Mouse (Mus musculus): ENCODE measurements around the gene Umad1.

Gene Umad1

GRCm38 (mm10) chr6:8259004-8259666 lies at the start of gene Umad1, which contains the start of the genes Rpa3 and Gm45062:
Gene Umad1 (plus strand): TSS chr6:8259288.
Gene Rpa3 (minus strand): TSS chr6:8259173.
Gene Gm45062 (plus strand): TSS chr6:8259450.
- DNase-seq (ENCODE audit: low read depth), result peak; percentile 98

DNA sequence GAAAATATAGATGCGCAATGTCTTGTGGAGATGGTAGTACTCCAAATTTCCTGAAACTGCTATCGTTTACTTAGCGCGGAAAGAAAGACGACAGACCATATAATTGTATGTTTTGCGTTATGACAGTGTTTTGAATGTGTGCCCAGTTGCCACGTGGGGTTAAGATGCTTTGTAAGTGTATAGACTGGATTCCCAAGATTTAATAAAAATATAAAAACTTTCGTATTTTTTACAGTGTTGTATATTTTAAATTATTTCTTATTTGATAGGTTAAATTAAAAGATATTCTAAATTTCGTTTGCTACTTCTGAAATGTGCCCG lies 49.3 kb upstream of the Umad1 start:
- DNase-seq (ENCODE audit: low read depth), result no peak

DNA sequence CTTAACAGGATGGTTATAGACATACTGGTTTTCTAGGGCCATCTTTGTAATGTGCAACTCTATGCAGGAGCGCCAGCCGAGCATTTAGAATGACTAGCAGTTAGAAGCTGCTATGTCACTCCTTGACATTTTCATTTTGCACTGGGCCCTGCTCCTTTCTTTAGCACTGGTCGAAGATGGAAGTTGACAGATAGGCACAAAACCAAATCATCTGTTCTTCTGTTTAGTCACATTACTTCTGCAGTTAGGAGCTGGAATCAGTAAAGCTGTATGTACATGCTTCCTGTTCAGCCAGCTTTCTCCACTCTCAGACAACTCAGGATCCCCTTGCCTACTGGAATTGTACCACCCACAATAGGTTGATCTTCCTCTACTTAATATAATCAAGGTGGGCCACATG lies 48.4 kb upstream of the Umad1 start:
- DNase-seq (ENCODE audit: low read depth), result peak; percentile 28

DNA sequence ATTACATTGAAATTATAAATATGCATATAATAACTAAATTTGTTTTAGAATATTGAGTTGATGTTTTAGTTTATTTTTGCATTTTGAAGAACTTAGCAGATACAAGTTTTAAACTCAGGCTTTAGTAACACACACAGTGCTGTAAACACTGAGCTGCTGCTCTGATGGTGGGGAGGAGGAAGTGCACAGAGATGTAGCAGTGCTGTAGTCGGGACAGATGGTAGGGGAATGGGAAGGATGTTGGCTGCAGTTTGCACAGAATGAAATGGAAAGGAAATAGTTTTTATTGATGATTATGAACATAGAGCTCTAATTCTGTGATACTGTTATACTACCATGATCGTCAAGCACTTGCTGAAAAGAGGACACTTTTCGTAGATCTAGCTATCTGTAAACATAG lies 32.1 kb upstream of the Umad1 start:
- no peak for DNase-seq (ENCODE audit: low read depth)

GRCm38 (mm10) chr6:8228596-8228995 lies 30.5 kb upstream of the Umad1 start:
- no peak for DNase-seq (ENCODE audit: low read depth)

- DNase-seq (ENCODE audit: low read depth), result peak; percentile 55
These were observed 772 bp upstream of the Umad1 start for GRCm38 (mm10) chr6:8258316-8258715.

DNA sequence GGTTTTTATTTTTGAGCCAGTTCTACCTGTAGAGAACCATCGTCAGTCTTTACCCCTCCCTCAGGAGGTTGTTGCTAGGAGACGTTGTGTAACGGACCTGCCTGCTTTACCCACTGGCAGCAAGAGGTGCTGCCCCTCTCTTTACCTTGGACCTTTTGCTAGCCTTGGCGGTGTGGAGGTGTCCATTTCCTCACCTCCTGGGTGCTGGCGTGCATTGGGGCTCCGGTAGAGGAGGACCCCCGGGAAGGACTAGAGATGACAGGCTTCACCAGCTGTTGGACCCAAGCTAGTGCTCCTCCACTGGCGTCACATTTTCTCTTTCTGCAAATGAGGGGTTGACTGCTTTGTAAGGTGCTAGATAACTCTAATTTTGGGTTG lies 568 bp downstream of the Umad1 start:
- no peak for DNase-seq (ENCODE audit: low read depth)

- DNase-seq (ENCODE audit: low read depth), result no peak
These were observed 12.0 kb downstream of the Umad1 start for GRCm38 (mm10) chr6:8271047-8271446.

DNA sequence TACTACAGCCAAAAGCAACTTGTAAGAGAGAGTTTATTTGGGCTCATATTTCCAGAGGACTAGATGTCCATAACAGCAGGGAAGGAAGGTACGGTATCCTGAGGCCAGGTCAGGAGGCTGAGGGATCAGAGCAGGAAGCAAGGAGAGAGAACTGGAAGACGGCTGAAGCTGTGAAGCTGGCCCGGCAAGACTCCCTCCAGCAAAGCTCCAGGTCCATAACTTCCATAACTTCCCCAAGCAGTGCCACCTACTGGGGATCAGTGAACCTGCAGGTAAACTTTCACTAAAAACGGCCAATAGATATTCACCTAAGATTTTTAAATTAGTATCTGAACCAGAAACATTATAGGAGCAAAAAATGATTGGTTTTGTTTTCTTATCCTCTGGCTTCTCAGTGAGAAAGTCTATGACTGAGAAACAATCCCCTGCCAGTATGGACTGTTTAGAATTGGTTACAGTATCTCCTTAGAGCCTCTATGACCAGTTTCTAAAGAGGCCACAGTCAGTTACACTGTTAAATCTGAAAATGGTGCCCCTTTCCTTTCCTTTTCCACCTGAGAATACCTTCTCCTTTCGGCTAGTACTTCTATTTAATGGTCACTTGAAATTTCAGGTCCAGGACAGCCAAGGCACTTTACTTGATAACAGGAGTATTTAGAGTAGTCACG lies 15.4 kb downstream of the Umad1 start:
- DNase-seq (ENCODE audit: low read depth), result peak; percentile 75

GRCm38 (mm10) chr6:8275098-8275497 lies 16.0 kb downstream of the Umad1 start:
- DNase-seq (ENCODE audit: low read depth), result peak; percentile 86

DNA sequence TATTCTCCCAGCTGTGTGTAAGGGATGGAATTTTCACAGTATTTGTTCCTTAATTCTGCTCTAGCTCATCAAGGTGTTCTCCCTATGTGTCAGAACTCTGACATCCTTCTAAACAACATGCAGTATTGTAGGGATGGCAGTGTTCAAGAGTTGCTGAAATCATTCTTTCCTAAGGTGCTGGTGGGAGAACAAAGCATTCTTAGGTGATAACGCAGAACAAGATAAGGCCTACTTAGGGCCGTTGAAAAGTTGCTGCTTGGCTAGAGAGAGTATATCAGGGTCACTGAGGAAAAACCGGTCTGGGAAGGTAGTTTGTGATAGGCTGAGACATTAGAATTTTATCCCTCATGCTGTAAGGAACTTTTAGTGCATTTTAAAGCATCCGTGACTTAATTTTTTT lies 17.3 kb downstream of the Umad1 start:
- no peak for DNase-seq (ENCODE audit: low read depth)

- peak; percentile 40 for DNase-seq (ENCODE audit: low read depth)
These were observed 19.4 kb downstream of the Umad1 start for GRCm38 (mm10) chr6:8278426-8279002.

DNA sequence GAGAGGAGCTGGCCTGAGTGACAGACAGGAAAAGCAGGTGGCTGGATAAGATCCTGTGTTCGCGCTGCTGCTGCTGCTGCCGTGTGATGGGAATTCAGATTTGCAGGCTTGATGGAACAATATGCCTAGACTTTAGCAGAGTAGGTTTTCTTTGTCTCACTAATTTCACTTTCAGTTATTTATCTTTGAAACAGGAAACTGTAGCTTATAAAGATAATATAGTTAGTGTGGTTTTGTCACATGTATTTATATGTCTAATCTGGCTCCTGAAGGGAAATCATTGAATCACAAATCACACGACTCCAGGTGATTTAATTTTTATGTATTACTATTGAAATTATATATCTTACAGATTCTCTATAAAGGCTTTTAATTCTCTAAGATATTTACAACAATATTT lies 24.2 kb downstream of the Umad1 start:
- DNase-seq (ENCODE audit: low read depth), result no peak

DNA sequence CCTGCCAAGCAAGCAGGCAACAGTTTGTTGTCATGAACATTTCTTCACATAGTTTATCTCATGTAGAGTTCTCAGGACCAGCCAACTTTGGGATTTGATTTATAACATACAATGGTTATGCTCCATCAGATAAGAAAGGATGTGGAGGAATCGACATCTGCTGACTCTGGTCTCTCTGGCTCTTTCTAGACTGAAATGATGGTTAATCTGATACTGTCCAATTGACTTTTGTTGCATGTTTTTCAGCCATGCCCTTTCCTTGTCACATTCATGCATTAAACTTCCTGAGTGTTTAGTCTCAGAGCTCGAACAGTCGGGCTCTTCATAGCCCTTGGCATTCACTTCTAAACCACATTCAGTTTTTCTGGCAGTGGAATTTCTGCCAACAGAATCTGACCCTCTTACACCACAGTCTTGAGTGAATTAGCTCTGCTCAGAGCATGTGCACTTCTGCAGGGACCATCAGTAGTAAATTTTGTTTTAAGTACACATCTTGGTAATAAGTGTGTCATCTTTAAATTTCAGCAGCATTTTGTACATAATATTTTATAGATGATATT lies 26.4 kb downstream of the Umad1 start:
- DNase-seq (ENCODE audit: low read depth), result no peak

DNA sequence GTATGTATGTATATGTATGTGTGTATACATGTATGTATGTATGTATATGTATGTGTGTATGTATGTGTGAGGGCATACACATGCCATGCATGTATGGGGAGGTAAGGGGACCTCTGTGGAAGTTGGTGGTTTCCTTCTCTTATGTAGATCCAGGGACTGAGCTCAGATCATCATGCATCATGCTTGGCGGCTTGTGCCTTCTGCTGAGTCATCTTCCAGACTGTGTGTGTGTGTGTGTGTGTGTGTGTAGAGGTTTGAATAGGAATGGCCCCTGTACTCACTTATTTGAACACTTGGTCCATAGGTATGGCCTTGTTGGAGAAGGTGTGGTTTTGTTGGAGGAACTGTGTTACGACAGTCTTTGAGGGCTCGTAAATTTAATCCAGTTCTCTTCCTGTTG lies 27.1 kb downstream of the Umad1 start:
- peak; percentile 52 for DNase-seq (ENCODE audit: low read depth)

- DNase-seq (ENCODE audit: low read depth), result no peak
These were observed 29.9 kb downstream of the Umad1 start for GRCm38 (mm10) chr6:8288755-8289580.

GRCm38 (mm10) chr6:8294048-8294784 lies 35.1 kb downstream of the Umad1 start:
- no peak for DNase-seq (ENCODE audit: low read depth)

GRCm38 (mm10) chr6:8299066-8299863 lies 40.2 kb downstream of the Umad1 start:
- DNase-seq (ENCODE audit: low read depth), result peak; percentile 74

DNA sequence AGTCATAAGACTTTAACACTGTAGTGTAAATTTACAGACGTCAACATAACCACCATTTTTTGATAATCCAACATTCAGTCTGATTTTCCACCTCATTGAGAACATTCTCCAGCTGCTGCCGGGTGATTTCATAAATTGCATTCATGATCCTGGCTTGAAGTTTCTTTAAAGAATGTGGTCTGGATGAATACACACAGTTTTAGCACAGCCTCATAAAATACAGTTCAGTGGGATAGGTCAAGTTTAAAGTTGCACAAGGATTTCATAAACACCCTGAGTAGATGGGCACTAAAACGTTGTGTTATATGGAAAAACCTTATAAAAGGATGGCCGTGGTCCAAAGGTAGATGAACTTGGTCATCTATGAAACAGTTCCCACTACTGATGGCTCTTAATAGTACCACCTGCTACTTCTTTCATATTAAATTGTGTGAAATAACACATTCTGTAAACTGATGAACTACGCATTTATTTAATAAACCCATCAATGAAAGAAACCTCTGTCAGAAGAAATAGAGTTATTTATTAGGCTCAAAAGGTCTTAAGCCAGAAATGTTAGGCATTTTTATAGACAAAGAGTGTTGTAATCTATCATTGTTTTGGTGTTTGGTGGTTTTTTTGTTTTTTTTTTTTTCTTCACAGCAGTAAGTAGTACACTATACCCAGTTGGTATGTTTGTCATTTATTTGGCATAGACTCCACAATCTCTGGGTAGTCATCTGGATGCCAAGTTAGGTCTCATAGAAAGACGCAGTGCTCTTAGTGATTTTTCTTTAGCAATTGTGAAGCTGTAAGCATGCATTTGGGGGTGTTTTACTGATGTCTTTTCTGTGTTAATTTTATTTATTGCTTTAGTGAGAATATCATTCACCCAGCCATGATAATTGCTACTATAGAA lies 49.0 kb downstream of the Umad1 start:
- DNase-seq (ENCODE audit: low read depth), result no peak

DNA sequence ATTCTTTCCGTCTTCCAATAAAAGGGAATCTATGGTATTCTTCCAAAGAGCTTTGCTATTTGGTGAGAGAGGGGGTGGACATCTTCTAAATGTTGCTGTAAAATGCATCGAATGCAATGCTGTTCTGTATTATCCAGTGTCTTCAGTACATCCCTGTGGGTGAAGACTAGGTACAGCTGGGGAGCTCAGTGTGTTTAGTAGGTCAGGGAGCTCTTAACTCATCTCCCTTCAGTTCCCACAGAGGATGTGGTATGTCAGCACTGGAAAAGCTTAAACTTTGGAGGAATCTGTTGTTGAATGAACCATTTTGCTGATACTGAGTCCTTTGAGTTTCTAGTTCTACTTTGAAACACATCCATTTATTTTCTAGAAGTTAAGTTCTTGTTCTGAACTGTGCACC lies 53.5 kb downstream of the Umad1 start:
- DNase-seq (ENCODE audit: low read depth), result no peak
